Mouse (Mus musculus) midbrain, embryonic 14.5 days (tissue): ENCODE measurements at regions not wholly inside any gene's neighbourhood (a gene's known extent, or its start where the extent isn't known, plus 50 kb on each side); places are given as distances from the start of the nearest gene placed in this dataset.

Source experiments
- ATAC-seq: fragments of 200-750 bp; cut with Nextera tagmentation; 2 replicates; pipeline ENCODE4 v1.8.0; 2017; ENCODE audit warnings: moderate number of reproducible peaks, moderate library complexity; ENCODE audit not compliant: low FRiP score, low TSS enrichment
- DNase-seq: peaks from one replicate; pipeline ENCODE4 v3.0.0-alpha.2; 2015
- H3K27ac ChIP-seq: fragments of 300-500 bp; sonication (generic); replicated peaks from 2 replicates; pipeline ENCODE4 v1.5.1; 2014; ENCODE audit warnings: mild to moderate bottlenecking, low read depth, low read length, moderate library complexity
- H3K27me3 ChIP-seq: fragments of 300-500 bp; sonication (generic); 2 replicates; pipeline ENCODE4 v1.6.1; 2014; ENCODE audit warnings: low read length, control low read depth, mixed read lengths; ENCODE audit not compliant: control insufficient read depth, insufficient read depth
- H3K36me3 ChIP-seq: fragments of 300-500 bp; sonication (generic); 2 replicates; pipeline ENCODE4 v1.6.1; 2014; ENCODE audit warnings: low read length, control low read depth; ENCODE audit not compliant: control insufficient read depth, insufficient read depth
- H3K4me1 ChIP-seq: fragments of 300-500 bp; sonication (generic); 2 replicates; pipeline ENCODE4 v1.6.1; 2014; ENCODE audit warnings: mild to moderate bottlenecking, antibody characterized with exemption, low read length, control low read depth; ENCODE audit not compliant: control insufficient read depth, insufficient read depth
- H3K4me2 ChIP-seq: fragments of 300-500 bp; sonication (generic); 2 replicates; pipeline ENCODE4 v1.6.1; 2014; ENCODE audit warnings: mild to moderate bottlenecking, low read length, moderate library complexity
- H3K4me3 ChIP-seq: fragments of 300-500 bp; sonication (generic); replicated peaks from 2 replicates; pipeline ENCODE4 v1.5.1; 2014; ENCODE audit warnings: low read depth, low read length
- H3K9ac ChIP-seq: fragments of 300-500 bp; sonication (generic); replicated peaks from 2 replicates; pipeline ENCODE4 v1.6.1; 2014; ENCODE audit warnings: mild to moderate bottlenecking, low read length, moderate library complexity
- H3K9me3 ChIP-seq: fragments of 300-500 bp; sonication (generic); 2 replicates; pipeline ENCODE4 v1.6.1; 2016; ENCODE audit warnings: low read length, control low read depth, mixed read lengths; ENCODE audit not compliant: control insufficient read depth
- WGBS: fragments of 180-500 bp; shearing (Covaris S2); extraction: QIAGEN DNeasy Blood & Tissue Kit; methylation state at CpG from one replicate; pipeline ENCODE4 v1.1.7; 2014; 5-methylcytosine and 5-hydroxymethylcytosine counted together

- ATAC-seq (peak; percentile 60), DNase-seq (no peak)
- no peak overlapping the region for H3K9ac ChIP-seq
- no peaks in the 10 kb centered on the region for H3K36me3 ChIP-seq
- H3K4me2 ChIP-seq = no peak overlapping the region
- no peak overlapping the region for H3K4me3 ChIP-seq
- no peak overlapping the region for H3K27ac ChIP-seq
- no peaks in the 10 kb centered on the region for H3K4me1 ChIP-seq
- H3K9me3 ChIP-seq = no peaks in the 10 kb centered on the region
- WGBS = 86% methylated on average over 3 of the region's 3 CpGs
- H3K27me3 ChIP-seq = no peaks in the 10 kb centered on the region
These were observed 110.0 kb upstream of the Arhgef26 start for GRCm38 (mm10) chr3:62228156-62228555.

DNA sequence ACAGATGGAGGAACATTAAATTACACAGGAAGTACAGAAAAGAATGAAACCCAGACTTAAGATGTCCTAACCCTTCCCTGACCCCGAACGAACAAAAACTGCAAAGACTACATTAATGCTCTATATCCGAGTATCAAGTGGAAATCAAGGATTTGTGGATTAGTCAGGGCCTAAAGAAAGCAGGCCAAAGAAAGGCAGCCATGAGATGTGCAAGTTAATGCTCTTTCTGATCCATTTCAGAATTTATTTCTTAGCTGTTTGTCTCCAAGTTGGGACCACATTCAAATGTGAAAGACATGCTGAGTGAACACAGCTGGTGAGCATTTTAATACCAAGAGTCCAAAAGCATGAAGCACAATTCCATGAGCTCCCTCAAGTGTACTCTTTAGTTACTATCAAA is 97.1 kb upstream of the Arhgef26 start:
- Histone ChIP-seq H3K27me3 (no peaks in the 10 kb centered on the region), H3K4me3 (no peak overlapping the region), H3K9me3 (no peaks in the 10 kb centered on the region), H3K27ac (no peak overlapping the region), H3K9ac (no peak overlapping the region), H3K4me1 (no peaks in the 10 kb centered on the region), H3K36me3 (no peaks in the 10 kb centered on the region), H3K4me2 (no peak overlapping the region)
- 71% methylated on average over 3 of the region's 3 CpGs for WGBS
- ATAC-seq (no peak), DNase-seq (no peak)

DNA sequence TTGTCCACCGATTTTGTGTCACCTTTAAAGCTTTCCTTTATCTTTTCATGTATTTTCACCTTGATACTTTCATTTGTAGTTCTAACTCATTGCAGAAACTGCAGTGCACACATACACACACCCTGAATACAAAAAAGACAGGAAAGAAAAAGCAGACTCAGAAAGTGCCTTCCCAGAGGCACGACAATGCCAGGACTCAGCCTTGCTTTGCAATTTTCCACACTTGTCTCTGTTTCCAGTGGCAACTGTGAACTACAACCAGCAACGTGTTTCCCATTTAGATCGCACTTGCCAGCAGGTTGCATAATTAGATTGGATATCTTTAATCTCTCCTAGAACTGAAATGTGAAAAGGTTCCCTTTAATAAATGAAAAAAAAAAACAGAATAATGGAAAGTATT is 66.4 kb upstream of the Arhgef26 start:
- no peak overlapping the region for H3K4me3 ChIP-seq
- WGBS = 32% methylated on average over 4 of the region's 4 CpGs
- H3K27ac ChIP-seq = no peak overlapping the region
- no peaks in the 10 kb centered on the region for H3K4me1 ChIP-seq
- no peak overlapping the region for H3K9ac ChIP-seq
- no peaks in the 10 kb centered on the region for H3K9me3 ChIP-seq
- DNase-seq (peak; percentile 50), ATAC-seq (no peak)
- H3K27me3 ChIP-seq = no peaks in the 10 kb centered on the region
- H3K4me2 ChIP-seq = no peak overlapping the region
- no peaks in the 10 kb centered on the region for H3K36me3 ChIP-seq

DNA sequence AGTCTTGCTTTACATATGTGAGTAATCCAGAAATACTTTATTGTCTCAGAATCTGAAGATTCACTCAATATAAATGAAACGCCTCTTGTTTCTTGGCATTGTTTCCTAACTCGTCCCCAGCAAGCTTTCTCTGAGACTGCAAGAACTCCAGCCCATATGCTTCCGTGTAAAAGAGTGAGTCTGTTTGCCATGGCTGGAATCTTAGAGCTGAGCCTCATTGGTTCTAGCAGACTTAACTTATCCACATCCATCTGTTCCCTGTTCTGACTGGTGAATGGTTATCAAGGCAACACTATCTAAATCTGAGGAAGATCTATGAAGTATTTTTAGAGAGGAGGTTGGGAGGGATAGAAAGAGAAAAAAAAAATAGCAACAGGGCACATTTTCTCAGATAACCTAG is 59.9 kb upstream of the Arhgef26 start:
- no peaks in the 10 kb centered on the region for H3K9me3 ChIP-seq
- no peak overlapping the region for H3K4me2 ChIP-seq
- H3K4me1 ChIP-seq = no peaks in the 10 kb centered on the region
- no peaks in the 10 kb centered on the region for H3K27me3 ChIP-seq
- DNase-seq (no peak), ATAC-seq (no peak)
- no peak overlapping the region for H3K27ac ChIP-seq
- H3K9ac ChIP-seq = no peak overlapping the region
- H3K36me3 ChIP-seq = no peaks in the 10 kb centered on the region
- WGBS = 65% methylated on average over 3 of the region's 3 CpGs
- no peak overlapping the region for H3K4me3 ChIP-seq

- H3K27me3 ChIP-seq = no peaks in the 10 kb centered on the region
- WGBS = 94% methylated on average over 2 of the region's 2 CpGs
- no peak overlapping the region for H3K4me2 ChIP-seq
- DNase-seq = no peak
- H3K36me3 ChIP-seq = no peaks in the 10 kb centered on the region
- no peak overlapping the region for H3K27ac ChIP-seq
- H3K4me1 ChIP-seq = no peaks in the 10 kb centered on the region
- no peaks in the 10 kb centered on the region for H3K9me3 ChIP-seq
- ATAC-seq = no peak
- no peak overlapping the region for H3K9ac ChIP-seq
- H3K4me3 ChIP-seq = no peak overlapping the region
These were observed 57.2 kb upstream of the Arhgef26 start for GRCm38 (mm10) chr3:62280960-62281359.
